Mouse (Mus musculus): ENCODE measurements around the gene Cdk5. TPM values are rescaled to one million over a fixed set of nuclear protein-coding genes. Genes with fewer than 3 reads are reported as not detected.

Gene Cdk5
- polyA plus RNA-seq, 1 experiment from 2014 or later, result 95.9 TPM

DNA sequence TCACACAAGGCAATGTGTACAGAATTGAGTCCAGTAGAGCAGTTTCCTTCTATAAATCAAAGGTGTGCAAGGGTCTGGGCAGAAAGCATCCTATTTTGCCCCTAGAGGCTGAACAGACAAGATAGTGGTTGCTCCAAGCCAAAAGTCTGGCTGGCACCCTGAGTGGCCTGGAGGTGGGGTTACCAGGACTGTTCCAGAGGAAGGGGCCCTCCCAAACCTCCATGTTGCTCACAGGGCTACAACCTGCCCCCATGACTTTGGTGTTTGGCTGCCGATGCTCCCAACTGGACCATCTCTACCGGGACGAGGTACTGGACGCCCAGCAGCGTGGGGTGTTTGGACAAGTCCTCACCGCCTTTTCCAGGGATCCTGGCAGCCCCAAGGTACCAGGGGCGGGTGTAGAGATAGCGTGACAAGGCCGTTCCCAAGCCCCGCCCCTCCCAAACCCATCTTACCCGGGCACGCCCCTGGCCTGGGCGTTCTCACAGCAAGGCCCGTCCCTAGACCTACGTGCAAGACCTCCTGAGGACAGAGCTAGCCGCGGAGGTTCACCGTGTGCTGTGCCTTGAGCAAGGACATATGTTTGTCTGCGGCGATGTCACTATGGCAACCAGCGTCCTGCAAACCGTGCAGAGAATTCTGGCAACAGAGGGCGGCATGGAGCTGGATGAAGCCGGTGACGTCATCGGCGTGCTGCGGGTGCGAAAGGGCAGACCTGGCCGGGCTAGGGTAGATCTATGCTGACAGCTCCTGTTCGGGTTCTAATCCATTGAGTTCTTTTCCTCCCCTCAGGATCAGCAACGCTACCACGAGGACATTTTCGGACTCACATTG is 40.1 kb downstream of the Cdk5 start:
- peak overlapping the region; percentile 66 for H3K4me2 ChIP-seq (replicated peaks)
- ATAC-seq, result peak; percentile 91
- no peaks in the 10 kb centered on the region for H3K36me3 ChIP-seq
- peak overlapping the region; percentile 60 for H3K9ac ChIP-seq (replicated peaks)
- H3K9me3 ChIP-seq, result no peaks in the 10 kb centered on the region
- peak overlapping the region; percentile 45 for H3K4me3 ChIP-seq (replicated peaks)
- 1% methylated on average over 34 of the region's 34 CpGs for WGBS
- H3K27me3 ChIP-seq, result peaks cover 38% of the 10 kb centered on the region
- H3K27ac ChIP-seq, result peak overlapping the region; percentile 67
- peaks cover 34% of the 10 kb centered on the region for H3K4me1 ChIP-seq (replicated peaks)

DNA sequence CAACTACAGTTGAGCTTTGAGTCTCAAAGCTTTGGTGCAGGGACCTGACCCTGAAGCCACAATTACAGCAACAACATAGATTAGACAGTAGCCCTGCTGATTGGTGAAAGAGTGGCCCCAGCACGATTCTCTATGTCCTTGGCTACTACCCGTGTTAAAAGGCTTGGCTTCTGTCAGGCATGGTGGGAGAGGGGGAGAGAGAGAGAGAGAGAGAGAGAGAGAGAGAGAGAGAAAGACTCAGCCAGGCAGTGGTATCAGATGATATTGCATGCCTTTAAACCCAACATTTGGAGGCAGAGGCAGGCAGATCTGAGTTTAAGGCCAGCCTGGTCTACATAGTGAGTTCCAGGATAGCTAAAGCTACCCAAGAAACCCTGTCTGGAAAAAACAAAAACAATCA is 41.3 kb downstream of the Cdk5 start:
- peaks cover 30% of the 10 kb centered on the region for H3K27me3 ChIP-seq
- H3K9ac ChIP-seq (replicated peaks), result no peak overlapping the region
- WGBS, result 70% methylated on average over 2 of the region's 2 CpGs
- ATAC-seq, result no peak
- no peak overlapping the region for H3K4me3 ChIP-seq (replicated peaks)
- H3K36me3 ChIP-seq, result no peaks in the 10 kb centered on the region
- H3K27ac ChIP-seq, result no peak overlapping the region
- H3K9me3 ChIP-seq, result no peaks in the 10 kb centered on the region
- H3K4me1 ChIP-seq (replicated peaks), result peaks cover 22% of the 10 kb centered on the region
- H3K4me2 ChIP-seq (replicated peaks), result no peak overlapping the region

DNA sequence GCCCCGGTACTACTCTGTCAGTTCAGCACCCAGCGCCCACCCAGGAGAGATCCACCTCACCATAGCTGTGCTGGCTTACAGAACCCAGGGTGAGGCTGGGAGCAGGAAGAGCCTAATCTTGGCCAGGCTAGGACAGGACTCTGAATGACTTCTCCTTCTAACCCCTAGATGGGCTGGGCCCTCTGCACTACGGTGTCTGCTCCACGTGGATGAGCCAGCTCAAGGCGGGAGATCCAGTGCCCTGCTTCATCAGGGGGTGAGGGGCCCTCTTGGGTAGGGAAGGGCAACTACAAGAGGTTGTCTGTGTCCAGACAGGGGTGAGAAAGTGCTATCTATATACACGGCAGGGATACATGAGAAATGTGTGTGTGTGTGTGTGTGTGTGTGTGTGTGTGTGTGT is 41.8 kb downstream of the Cdk5 start:
- H3K36me3 ChIP-seq, result no peaks in the 10 kb centered on the region
- peaks cover 25% of the 10 kb centered on the region for H3K27me3 ChIP-seq
- H3K9me3 ChIP-seq, result no peaks in the 10 kb centered on the region
- H3K4me2 ChIP-seq (replicated peaks), result no peak overlapping the region
- no peak for ATAC-seq
- WGBS, result 69% methylated on average over 6 of the region's 6 CpGs
- H3K4me1 ChIP-seq (replicated peaks), result peaks cover 18% of the 10 kb centered on the region
- H3K4me3 ChIP-seq (replicated peaks), result no peak overlapping the region
- H3K9ac ChIP-seq (replicated peaks), result no peak overlapping the region
- H3K27ac ChIP-seq, result no peak overlapping the region

DNA sequence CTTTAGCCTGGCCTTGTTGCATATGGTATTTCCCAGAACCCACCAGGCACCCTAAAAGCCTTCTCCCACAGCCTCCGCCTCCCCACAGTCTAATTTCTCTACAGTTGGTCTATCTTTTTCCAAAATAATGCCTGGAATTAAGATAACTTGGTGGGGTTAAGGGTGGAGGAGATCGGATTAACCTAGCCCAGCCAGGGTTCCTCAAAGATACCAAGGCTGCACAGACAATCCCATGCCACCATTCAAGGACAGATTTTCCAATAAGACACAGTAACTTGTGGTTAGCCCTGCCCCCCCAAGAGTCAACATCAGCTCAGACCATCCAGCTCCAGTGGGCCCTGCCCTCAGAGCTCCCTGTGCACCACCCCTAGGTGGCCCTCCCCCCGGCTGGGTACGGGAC is 42.8 kb downstream of the Cdk5 start:
- Histone ChIP-seq H3K27me3 (peaks cover 15% of the 10 kb centered on the region), H3K9ac (replicated peaks) (no peak overlapping the region), H3K27ac (no peak overlapping the region), H3K4me3 (replicated peaks) (no peak overlapping the region), H3K36me3 (no peaks in the 10 kb centered on the region), H3K4me2 (replicated peaks) (no peak overlapping the region), H3K9me3 (no peaks in the 10 kb centered on the region), H3K4me1 (replicated peaks) (peaks cover 18% of the 10 kb centered on the region)
- no peak for ATAC-seq
- WGBS, result 97% methylated on average over 4 of the region's 4 CpGs

DNA sequence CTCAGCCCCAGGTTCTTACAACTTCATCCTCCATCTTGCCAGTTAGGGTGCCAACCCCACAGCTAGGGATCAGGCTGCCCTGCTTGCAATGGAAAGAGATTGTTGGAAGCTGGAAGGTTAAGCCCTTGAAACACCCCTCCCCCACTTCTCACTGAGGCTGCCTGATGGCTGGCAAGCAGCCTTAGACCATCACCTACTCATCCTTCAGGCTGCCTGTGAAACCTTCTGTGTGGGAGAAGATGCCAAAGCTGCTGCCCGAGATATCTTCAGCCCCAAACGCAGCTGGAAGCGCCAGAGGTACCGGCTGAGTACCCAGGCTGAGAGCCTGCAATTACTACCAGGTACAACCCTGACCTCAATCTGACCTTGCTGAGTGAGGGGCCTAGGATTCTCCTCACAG is 43.8 kb downstream of the Cdk5 start:
- H3K4me1 ChIP-seq (replicated peaks), result peaks cover 18% of the 10 kb centered on the region
- no peaks in the 10 kb centered on the region for H3K36me3 ChIP-seq
- no peak for ATAC-seq
- no peaks in the 10 kb centered on the region for H3K9me3 ChIP-seq
- H3K4me2 ChIP-seq (replicated peaks), result no peak overlapping the region
- H3K27ac ChIP-seq, result no peak overlapping the region
- peaks cover 5% of the 10 kb centered on the region; the same call in 1 of the 2 replicates for H3K27me3 ChIP-seq
- H3K4me3 ChIP-seq (replicated peaks), result no peak overlapping the region
- WGBS, result 89% methylated on average over 4 of the region's 4 CpGs
- no peak overlapping the region for H3K9ac ChIP-seq (replicated peaks)

DNA sequence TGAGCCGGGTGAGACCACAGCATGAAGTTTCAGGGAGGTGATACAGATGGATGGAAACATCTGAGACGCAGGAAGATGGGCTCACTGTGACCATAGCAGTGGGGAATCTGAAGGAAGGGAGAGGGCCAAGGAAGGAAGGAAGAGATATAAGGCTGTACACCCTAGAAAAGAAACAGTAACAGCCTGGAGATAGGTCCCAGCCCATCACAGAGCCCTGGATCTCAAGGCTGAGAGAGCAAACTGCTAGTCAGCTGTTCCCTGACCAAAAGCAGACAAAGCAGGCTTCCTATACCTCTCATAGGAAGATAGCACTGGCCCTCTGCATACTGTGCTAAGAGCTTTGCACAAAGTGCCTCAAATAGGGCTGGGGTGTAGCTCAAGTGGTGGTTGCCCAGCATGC is 44.6 kb downstream of the Cdk5 start:
- H3K36me3 ChIP-seq, result no peaks in the 10 kb centered on the region
- ATAC-seq, result no peak
- no peak overlapping the region for H3K4me3 ChIP-seq (replicated peaks)
- H3K27me3 ChIP-seq, result peaks cover 4% of the 10 kb centered on the region; the same call in 1 of the 2 replicates
- 89% methylated on average over 2 of the region's 2 CpGs for WGBS
- H3K27ac ChIP-seq, result no peak overlapping the region
- peaks cover 18% of the 10 kb centered on the region for H3K4me1 ChIP-seq (replicated peaks)
- no peaks in the 10 kb centered on the region for H3K9me3 ChIP-seq
- no peak overlapping the region for H3K9ac ChIP-seq (replicated peaks)
- no peak overlapping the region for H3K4me2 ChIP-seq (replicated peaks)

DNA sequence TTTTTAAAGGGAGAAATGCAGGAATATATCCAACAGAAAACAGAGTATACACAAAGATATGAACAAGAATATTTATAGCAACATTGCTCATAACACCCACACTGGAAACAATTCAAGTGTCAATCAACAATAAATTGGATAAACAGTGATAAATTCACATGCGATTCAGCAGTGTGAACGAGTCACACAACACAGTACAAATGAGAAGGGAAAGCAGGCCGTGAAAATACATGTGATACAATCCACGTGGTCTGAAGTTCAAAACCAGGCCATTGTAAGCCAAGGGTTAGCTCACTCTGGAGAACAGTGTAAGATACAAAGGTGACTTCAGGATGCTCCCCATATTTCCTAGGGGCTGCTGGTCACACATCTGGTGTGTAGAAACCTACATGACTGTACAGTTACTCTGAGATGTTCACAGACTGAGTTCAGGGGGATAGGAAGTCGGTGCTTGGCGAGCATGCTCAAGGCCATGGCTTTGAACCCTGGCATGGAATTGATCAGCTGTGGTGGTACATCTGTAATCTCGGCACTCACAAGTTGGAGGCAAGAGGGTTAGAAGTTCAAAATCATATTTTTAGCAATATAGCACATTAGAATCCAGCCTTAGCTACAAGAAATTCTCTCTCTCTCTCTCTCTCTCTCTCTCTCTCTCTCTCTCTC is 48.5 kb downstream of the Cdk5 start:
- no peak overlapping the region for H3K9ac ChIP-seq (replicated peaks)
- no peak for ATAC-seq
- no peak overlapping the region for H3K4me3 ChIP-seq (replicated peaks)
- H3K4me1 ChIP-seq (replicated peaks), result peaks cover 7% of the 10 kb centered on the region; the same call in 1 of the 2 replicates
- H3K27ac ChIP-seq, result no peak overlapping the region
- H3K4me2 ChIP-seq (replicated peaks), result no peak overlapping the region
- H3K27me3 ChIP-seq, result peaks cover 4% of the 10 kb centered on the region; the same call in 1 of the 2 replicates
- WGBS, result 84% methylated on average over 7 of the region's 7 CpGs
- no peaks in the 10 kb centered on the region for H3K36me3 ChIP-seq
- no peaks in the 10 kb centered on the region for H3K9me3 ChIP-seq

DNA sequence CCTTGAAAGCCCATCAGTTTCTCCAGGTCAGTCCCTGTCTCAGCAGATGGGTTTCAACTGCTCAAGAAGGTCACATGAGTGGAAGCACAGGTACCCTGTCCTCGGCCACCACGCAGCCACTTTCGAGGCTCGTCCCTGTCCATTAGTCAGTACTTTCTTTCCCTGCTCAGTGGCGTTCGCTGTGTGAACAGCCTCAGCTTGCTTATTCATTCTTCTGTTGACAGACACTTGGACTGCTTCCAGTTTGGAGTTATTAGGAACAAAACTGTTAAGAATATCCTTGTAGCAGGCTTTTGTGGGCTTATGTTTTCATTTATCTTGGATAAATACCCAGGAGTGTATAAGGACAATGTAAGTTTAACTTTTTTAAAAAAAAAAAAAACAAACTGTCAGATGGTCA is 49.1 kb downstream of the Cdk5 start:
- Histone ChIP-seq H3K4me3 (replicated peaks) (no peak overlapping the region), H3K36me3 (no peaks in the 10 kb centered on the region), H3K9ac (replicated peaks) (no peak overlapping the region), H3K9me3 (no peaks in the 10 kb centered on the region), H3K4me1 (replicated peaks) (peaks cover 7% of the 10 kb centered on the region; the same call in 1 of the 2 replicates), H3K4me2 (replicated peaks) (no peak overlapping the region), H3K27ac (no peak overlapping the region), H3K27me3 (peaks cover 4% of the 10 kb centered on the region; the same call in 1 of the 2 replicates)
- ATAC-seq, result no peak
- 56% methylated on average over 6 of the region's 6 CpGs for WGBS

DNA sequence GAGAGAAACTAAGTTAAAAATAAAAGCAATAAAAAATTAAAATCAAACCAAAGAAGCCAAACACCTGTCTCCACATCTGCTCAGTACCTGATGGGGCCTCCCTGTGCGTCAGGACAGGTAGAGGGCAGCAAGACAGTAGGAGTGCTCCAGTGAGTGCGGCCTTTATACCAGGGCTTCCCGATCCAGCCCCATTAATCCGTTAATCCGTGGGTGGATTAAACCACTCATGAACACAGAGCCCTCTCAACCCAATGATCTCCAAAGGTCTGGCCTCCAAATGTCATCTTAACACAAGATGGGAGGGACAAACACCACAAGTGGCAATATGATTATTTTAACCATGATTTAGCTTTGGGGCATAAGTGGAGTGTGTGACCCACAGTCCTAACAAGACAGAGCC is 49.5 kb downstream of the Cdk5 start:
- Histone ChIP-seq H3K4me3 (replicated peaks) (no peak overlapping the region), H3K9me3 (no peaks in the 10 kb centered on the region), H3K27me3 (peaks cover 4% of the 10 kb centered on the region; the same call in 1 of the 2 replicates), H3K4me2 (replicated peaks) (no peak overlapping the region), H3K36me3 (no peaks in the 10 kb centered on the region), H3K4me1 (replicated peaks) (peaks cover 7% of the 10 kb centered on the region; the same call in 1 of the 2 replicates), H3K27ac (no peak overlapping the region), H3K9ac (replicated peaks) (no peak overlapping the region)
- WGBS, result 43% methylated on average over 5 of the region's 5 CpGs
- ATAC-seq, result no peak

DNA sequence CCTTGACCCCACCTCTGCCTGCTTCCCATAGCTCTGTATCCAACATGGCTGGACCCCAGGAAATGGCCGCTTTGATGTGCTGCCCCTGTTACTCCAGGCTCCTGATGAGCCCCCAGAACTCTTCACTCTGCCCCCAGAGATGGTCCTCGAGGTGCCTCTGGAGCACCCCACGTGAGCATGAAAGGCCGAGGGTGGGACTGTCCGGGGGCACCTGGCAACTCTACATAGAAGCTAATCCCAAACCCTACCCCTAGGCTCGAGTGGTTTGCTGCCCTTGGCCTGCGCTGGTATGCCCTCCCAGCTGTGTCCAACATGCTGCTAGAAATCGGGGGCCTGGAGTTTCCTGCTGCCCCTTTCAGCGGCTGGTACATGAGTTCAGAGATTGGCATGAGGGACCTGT is 53.6 kb downstream of the Cdk5 start:
- no peak for ATAC-seq
- Histone ChIP-seq H3K4me1 (replicated peaks) (peaks cover 7% of the 10 kb centered on the region; the same call in 1 of the 2 replicates), H3K27ac (no peak overlapping the region), H3K4me3 (replicated peaks) (no peak overlapping the region), H3K9me3 (no peaks in the 10 kb centered on the region), H3K4me2 (replicated peaks) (no peak overlapping the region), H3K9ac (replicated peaks) (no peak overlapping the region), H3K27me3 (no peaks in the 10 kb centered on the region), H3K36me3 (no peaks in the 10 kb centered on the region)
- WGBS, result 82% methylated on average over 9 of the region's 9 CpGs

All from midbrain, embryonic 13.5 days (tissue).